Mouse (Mus musculus) stomach, postnatal 0 days (tissue): ENCODE results near the gene Matk. TPM values are rescaled to one million over a fixed set of nuclear protein-coding genes. Genes with fewer than 3 reads are reported as not detected.
A peak's percentile ranks its signal among the peaks of the same experiment; 100 is the strongest.

Source experiments
- ATAC-seq: fragments of 200-750 bp; cut with Nextera tagmentation; 2 replicates; pipeline ENCODE4 v1.8.0; 2017; ENCODE audit not compliant: low FRiP score, low TSS enrichment
- DNase-seq: peaks from one replicate; pipeline ENCODE4 v3.0.0-alpha.2; 2016; ENCODE audit warnings: low spot score
- H3K27ac ChIP-seq: fragments of 300-500 bp; sonication (generic); replicated peaks from 2 replicates; pipeline ENCODE4 v1.5.1; 2014; ENCODE audit warnings: mild to moderate bottlenecking, control low read depth
- H3K27me3 ChIP-seq: fragments of 300-500 bp; sonication (generic); 2 replicates; pipeline ENCODE4 v1.6.1; 2014; ENCODE audit warnings: low read length; ENCODE audit not compliant: control insufficient read depth, insufficient read depth
- H3K36me3 ChIP-seq: fragments of 300-500 bp; sonication (generic); 2 replicates; pipeline ENCODE4 v1.6.1; 2014; ENCODE audit warnings: low read length, mixed read lengths; ENCODE audit not compliant: control insufficient read depth, insufficient read depth
- H3K4me1 ChIP-seq: fragments of 300-500 bp; sonication (generic); replicated peaks from 2 replicates; pipeline ENCODE4 v1.6.1; 2014; ENCODE audit warnings: antibody characterized with exemption; ENCODE audit not compliant: control insufficient read depth, insufficient read depth
- H3K4me2 ChIP-seq: fragments of 300-500 bp; sonication (generic); replicated peaks from 2 replicates; pipeline ENCODE4 v1.6.1; 2014; ENCODE audit warnings: low read depth, mild to moderate bottlenecking, control low read depth, moderate library complexity
- H3K4me3 ChIP-seq: fragments of 300-500 bp; sonication (generic); 2 replicates; pipeline ENCODE4 v1.5.1; 2014; ENCODE audit warnings: low read depth, low read length, control low read depth
- H3K9ac ChIP-seq: fragments of 300-500 bp; sonication (generic); 2 replicates; pipeline ENCODE4 v1.6.1; 2014; ENCODE audit warnings: mild to moderate bottlenecking, low read length, control low read depth, mixed read lengths
- H3K9me3 ChIP-seq: fragments of 300-500 bp; sonication (generic); 2 replicates; pipeline ENCODE4 v1.6.1; 2016; ENCODE audit warnings: low read length; ENCODE audit not compliant: control insufficient read depth
- CTCF ChIP-seq: IDR thresholded peaks from 2 replicates; pipeline ENCODE4 v1.5.1; 2016; ENCODE audit warnings: antibody characterized with exemption, low read depth, mild to moderate bottlenecking, moderate library complexity
- EP300 ChIP-seq: optimal IDR thresholded peaks from 2 replicates; pipeline ENCODE3; 2016; ENCODE audit warnings: antibody characterized with exemption
- WGBS: fragments of 180-500 bp; shearing (Covaris S2); extraction: QIAGEN DNeasy Blood & Tissue Kit; methylation state at CpG from one replicate; pipeline ENCODE4 v1.1.7; 2014; 5-methylcytosine and 5-hydroxymethylcytosine counted together
- polyA plus RNA-seq: library from polyadenylated mRNA; unstranded; fragments of >200 nt; fragmentation: Nextera tagmentation; extraction: Ambion mirVana; gene quantifications from 2 replicates; pipeline ENCODE4 v1.2.1, GENCODE M21; 2015

Matk gene
- 1.0 and 1.6 TPM in 2 replicates for polyA plus RNA-seq

DNA sequence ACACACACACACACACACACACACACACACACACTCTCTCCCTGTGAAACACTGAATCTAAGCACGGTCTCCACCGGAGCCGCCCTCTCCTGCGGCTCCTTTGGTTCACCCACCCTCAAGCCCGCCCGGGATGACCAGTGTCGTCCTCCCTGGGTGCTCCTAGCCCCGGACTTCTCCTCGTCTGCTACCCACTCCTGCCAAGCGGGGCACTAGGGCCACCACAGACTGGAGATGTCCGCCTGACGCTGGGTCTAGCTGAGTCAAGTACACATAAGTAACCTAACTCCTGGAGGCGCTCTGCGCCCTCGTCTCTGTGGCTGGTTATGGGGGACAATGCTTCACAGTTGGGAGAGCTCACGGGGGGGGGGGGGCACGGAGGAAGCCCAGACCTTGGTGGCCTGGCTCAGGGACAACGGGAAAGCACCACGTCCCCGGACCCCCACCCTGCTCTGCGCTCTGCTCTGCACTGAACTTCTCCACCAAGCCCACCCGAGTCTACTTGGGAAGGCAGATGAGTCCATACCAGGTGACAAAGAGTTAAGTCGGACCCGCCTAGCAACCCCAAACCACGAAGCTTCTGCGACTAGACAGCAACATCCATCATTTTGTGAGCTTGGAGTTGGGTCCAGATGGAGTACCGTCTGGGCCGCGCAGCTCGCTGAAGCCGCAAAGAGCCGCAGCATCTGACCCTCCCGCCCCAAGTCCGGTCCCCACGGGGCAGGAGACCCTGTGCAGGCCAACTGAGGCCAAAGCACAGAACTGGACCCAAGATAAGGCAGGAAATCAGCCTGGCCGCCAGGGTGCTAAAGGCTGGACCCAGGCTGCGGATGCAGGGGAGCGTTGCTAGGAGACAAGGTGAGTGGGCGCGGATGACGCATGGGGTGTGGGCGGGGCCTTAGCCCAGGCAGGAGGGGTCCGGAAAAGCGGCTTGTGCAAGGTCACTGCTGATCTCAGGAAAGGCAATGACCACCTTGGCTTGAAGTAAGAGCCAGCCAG is at the start of gene Matk:
Gene Matk, plus strand, starts transcription at position 512 of the 996 bp plus-strand sequence.
- Histone ChIP-seq H3K4me2 (no peak within 1 kb of the TSS), H3K4me3 (no peak within 1 kb of the TSS), H3K9ac (no peak within 1 kb of the TSS), H3K9me3 (no peaks in the 10 kb centered on the region), H3K27ac (no peak within 1 kb of the TSS), H3K36me3 (no peaks in the 10 kb centered on the region; the same call in 1 of the 2 replicates), H3K4me1 (0 out of 2 replicates have a peak, but pooled peaks cover 6% of the 10 kb centered on the region), H3K27me3 (peaks cover 10% of the 10 kb centered on the region; the same call in 1 of the 2 replicates)
- no peak for TF ChIP-seq EP300
- TF ChIP-seq CTCF = peak; percentile 28
- DNase-seq (peak; percentile 54), ATAC-seq (no peak; the same call in 1 of the 2 replicates)
- 11% methylated on average over 43 of the region's 44 CpGs for WGBS

DNA sequence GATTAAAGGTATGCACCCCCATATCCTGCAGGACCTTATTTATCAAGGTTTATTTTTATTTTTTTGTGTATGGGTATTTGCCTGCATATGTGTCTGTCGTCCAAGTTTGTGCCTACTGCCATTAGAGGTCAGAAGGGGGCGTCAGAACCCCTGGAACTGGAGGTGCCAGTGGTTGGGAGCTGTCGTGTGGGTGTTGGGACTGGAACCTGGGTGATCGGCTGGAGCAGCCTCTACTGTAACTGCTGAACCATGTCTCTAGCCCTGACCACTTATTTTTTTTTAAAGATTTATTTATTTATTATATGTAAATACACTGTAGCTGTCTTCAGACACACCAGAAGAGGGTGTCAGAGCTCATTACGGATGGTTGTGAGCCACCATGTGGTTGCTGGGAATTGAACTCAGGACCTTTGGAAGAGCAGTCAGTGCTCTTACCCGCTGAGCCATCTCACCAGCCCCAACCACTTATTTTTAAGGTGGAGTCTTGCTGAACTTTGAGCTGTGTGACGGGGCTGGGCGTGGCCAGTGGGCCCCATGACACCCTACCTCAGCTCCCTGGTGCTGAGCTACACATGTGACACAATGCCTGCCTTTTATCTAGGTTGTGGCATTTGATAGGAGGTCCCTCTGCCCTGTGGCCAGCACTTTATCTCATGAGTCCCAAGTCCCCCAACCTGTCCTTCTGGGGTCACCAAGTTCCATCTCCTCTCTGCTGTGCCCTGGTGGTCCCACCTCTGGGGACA is 49.6 kb upstream of the Matk start:
- Histone ChIP-seq H3K27ac (no peak overlapping the region), H3K9ac (no peak overlapping the region), H3K36me3 (no peaks in the 10 kb centered on the region), H3K27me3 (no peaks in the 10 kb centered on the region), H3K4me1 (no peaks in the 10 kb centered on the region), H3K4me3 (no peak overlapping the region), H3K4me2 (no peak overlapping the region), H3K9me3 (no peaks in the 10 kb centered on the region)
- 64% methylated on average over 8 of the region's 8 CpGs for WGBS
- TF ChIP-seq CTCF = 0 out of 2 replicates have a peak, but pooled peaks have one; percentile 4
- TF ChIP-seq EP300 = no peak
- DNase-seq (peak; percentile 86), ATAC-seq (peak; percentile 83)

DNA sequence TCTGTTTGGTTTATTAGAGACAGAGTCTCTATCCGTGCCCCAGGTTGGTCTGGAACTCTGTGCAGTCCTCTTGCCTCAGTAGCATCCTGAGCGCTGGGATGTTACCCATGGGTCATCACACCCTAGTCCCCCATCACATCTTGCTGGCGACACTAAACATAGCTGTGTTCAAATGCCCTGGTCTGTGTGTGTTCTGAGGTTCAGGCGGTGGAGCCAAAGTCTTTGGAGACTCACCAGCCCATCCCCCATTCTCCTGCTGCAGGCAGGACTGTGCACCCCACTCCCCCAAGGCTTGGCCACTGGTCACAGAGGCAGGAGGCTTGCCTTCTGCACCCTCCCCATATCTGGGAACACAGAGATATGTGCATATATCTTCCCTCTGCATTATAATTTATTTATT is 48.6 kb upstream of the Matk start:
- no peak overlapping the region for H3K9ac ChIP-seq
- H3K36me3 ChIP-seq = no peaks in the 10 kb centered on the region
- no peak overlapping the region for H3K4me2 ChIP-seq
- DNase-seq (no peak), ATAC-seq (no peak)
- no peaks in the 10 kb centered on the region for H3K9me3 ChIP-seq
- H3K4me3 ChIP-seq = no peak overlapping the region
- H3K27me3 ChIP-seq = no peaks in the 10 kb centered on the region
- no peaks in the 10 kb centered on the region for H3K4me1 ChIP-seq
- H3K27ac ChIP-seq = no peak overlapping the region
- WGBS = 62% methylated on average over 4 of the region's 4 CpGs
- TF ChIP-seq CTCF (no peak), EP300 (no peak)

DNA sequence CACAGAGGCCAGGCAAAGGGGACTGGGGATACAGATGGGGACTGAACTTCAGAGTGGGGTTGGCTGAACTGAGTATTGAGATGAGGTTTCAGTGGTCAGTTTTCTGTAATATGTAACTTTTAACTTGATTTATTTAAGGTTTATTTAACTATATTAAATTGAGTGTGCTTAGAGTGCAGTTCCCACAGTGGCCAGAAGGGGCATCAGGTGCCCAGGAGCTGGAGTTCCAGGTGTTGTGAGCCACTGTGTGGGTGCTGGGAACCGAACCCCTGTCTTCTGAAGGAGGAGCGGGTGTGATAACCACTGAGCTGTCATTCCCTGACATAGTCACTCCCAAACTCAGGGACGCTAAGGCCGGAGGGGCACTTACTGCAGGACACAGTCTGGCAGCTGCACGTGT is 42.6 kb upstream of the Matk start:
- Histone ChIP-seq H3K27ac (no peak overlapping the region), H3K27me3 (no peaks in the 10 kb centered on the region), H3K4me2 (no peak overlapping the region), H3K4me3 (no peak overlapping the region), H3K9me3 (no peaks in the 10 kb centered on the region), H3K9ac (no peak overlapping the region), H3K36me3 (no peaks in the 10 kb centered on the region), H3K4me1 (no peaks in the 10 kb centered on the region)
- 94% methylated on average over 5 of the region's 5 CpGs for WGBS
- DNase-seq = no peak
- peak; percentile 48 for TF ChIP-seq CTCF
- no peak for TF ChIP-seq EP300
- no peak for ATAC-seq

- H3K9me3 ChIP-seq = no peaks in the 10 kb centered on the region
- H3K27me3 ChIP-seq = no peaks in the 10 kb centered on the region
- H3K36me3 ChIP-seq = no peaks in the 10 kb centered on the region
- no peak overlapping the region for H3K27ac ChIP-seq
- ATAC-seq (no peak), DNase-seq (no peak)
- H3K9ac ChIP-seq = no peak overlapping the region
- WGBS = 88% methylated on average over 6 of the region's 6 CpGs
- H3K4me3 ChIP-seq = no peak overlapping the region
- H3K4me2 ChIP-seq = no peak overlapping the region
- no peaks in the 10 kb centered on the region for H3K4me1 ChIP-seq
- TF ChIP-seq CTCF (no peak), EP300 (no peak)
Measured at GRCm38 (mm10) chr10:81216260-81216659, 36.5 kb upstream of the Matk start.
